Mouse (Mus musculus): ENCODE data around the gene 4931422A03Rik. TPM values are rescaled to one million over a fixed set of nuclear protein-coding genes. Genes with fewer than 3 reads are reported as not detected.

The 4931422A03Rik gene
- polyA plus RNA-seq, 1 experiment = not detected

- H3K4me3 ChIP-seq (ENCODE audit: insufficient read depth, low read depth, low read length) = no peak overlapping the region
- WGBS = 96% methylated on average over 4 of the region's 4 CpGs
- TF ChIP-seq POLR2A (IDR thresholded peaks at IDR 0.05; ENCODE audit: insufficient read depth, low read depth, low read length) = no peak
- no peak for TF ChIP-seq CTCF (IDR thresholded peaks at IDR 0.05; ENCODE audit: insufficient read depth, low read depth, low read length)
- peaks cover 6% of the 10 kb centered on the region for H3K4me1 ChIP-seq (ENCODE audit: control insufficient read depth, insufficient read depth, low read length)
- H3K27ac ChIP-seq (ENCODE audit: insufficient read depth, low read depth, low read length) = no peak overlapping the region
Observed at GRCm38 (mm10) chr2:103926586-103927113, 101.5 kb downstream of the 4931422A03Rik start.

GRCm38 (mm10) chr2:103919488-103919887 is 108.7 kb downstream of the 4931422A03Rik start:
- no peak overlapping the region for H3K4me3 ChIP-seq (ENCODE audit: insufficient read depth, low read depth, low read length)
- no peaks in the 10 kb centered on the region for H3K4me1 ChIP-seq (ENCODE audit: control insufficient read depth, insufficient read depth, low read length)
- WGBS = 92% methylated on average over 6 of the region's 6 CpGs
- no peak overlapping the region for H3K27ac ChIP-seq (ENCODE audit: insufficient read depth, low read depth, low read length)
- no peak for TF ChIP-seq POLR2A (IDR thresholded peaks at IDR 0.05; ENCODE audit: insufficient read depth, low read depth, low read length)
- no peak for TF ChIP-seq CTCF (IDR thresholded peaks at IDR 0.05; ENCODE audit: insufficient read depth, low read depth, low read length)

DNA sequence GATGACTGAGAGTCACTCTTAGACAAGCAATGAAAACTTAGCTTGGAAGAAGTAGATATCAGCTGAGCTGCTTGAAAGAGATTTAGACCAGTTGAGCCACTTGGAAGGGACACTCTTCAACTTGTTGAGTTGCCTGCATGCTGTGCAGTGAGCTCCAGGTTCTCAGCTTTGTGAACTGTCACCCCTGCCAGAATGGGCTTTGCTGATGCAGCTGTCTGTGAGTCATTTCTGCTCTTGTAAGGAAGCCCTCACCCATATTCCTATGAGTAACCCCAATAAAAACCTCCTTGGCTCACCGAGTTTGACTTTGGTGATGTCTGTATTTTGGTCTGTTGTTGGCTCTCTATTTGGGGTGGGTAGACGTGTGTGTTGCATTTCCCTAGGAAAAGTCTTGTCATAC is 109.8 kb downstream of the 4931422A03Rik start:
- no peaks in the 10 kb centered on the region for H3K4me1 ChIP-seq (ENCODE audit: control insufficient read depth, insufficient read depth, low read length)
- no peak overlapping the region for H3K27ac ChIP-seq (ENCODE audit: insufficient read depth, low read depth, low read length)
- WGBS = 59% methylated on average over 2 of the region's 2 CpGs
- H3K4me3 ChIP-seq (ENCODE audit: insufficient read depth, low read depth, low read length) = no peak overlapping the region
- TF ChIP-seq POLR2A (IDR thresholded peaks at IDR 0.05; ENCODE audit: insufficient read depth, low read depth, low read length) = no peak
- no peak for TF ChIP-seq CTCF (IDR thresholded peaks at IDR 0.05; ENCODE audit: insufficient read depth, low read depth, low read length)

DNA sequence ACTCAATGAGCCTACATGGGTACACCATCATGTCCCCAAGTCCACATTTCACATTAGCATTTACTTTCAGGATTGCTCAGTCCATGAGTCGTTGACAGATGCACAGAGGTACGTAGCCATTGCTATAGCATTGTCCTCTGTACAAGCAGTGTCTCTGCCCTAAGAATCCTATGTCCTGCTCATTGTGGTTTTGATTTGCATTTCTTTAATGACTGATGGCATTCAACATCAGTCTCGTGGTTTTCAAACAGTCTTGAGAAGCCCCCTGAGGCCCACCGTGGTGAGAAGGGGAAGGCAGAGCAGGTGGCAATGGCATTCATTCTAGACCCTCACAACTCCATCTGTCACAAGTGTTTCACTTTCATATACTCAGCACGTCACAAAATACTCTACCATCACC is 110.8 kb downstream of the 4931422A03Rik start:
- H3K4me3 ChIP-seq (ENCODE audit: insufficient read depth, low read depth, low read length) = no peak overlapping the region
- 91% methylated on average over 5 of the region's 5 CpGs for WGBS
- no peak for TF ChIP-seq CTCF (IDR thresholded peaks at IDR 0.05; ENCODE audit: insufficient read depth, low read depth, low read length)
- TF ChIP-seq POLR2A (IDR thresholded peaks at IDR 0.05; ENCODE audit: insufficient read depth, low read depth, low read length) = no peak
- no peaks in the 10 kb centered on the region for H3K4me1 ChIP-seq (ENCODE audit: control insufficient read depth, insufficient read depth, low read length)
- H3K27ac ChIP-seq (ENCODE audit: insufficient read depth, low read depth, low read length) = no peak overlapping the region

Other genes starting within 250 kb of the 4931422A03Rik start
- 392 TPM in 1 of 2 replicates, not detected in the other for gene Caprin1, start 230.7 kb downstream of the 4931422A03Rik start, polyA plus RNA-seq (2012; ENCODE audit: insufficient read depth, insufficient read length, low replicate concordance, missing spikeins)
- not detected in 2 replicates for gene Lmo2, start 70.4 kb downstream of the 4931422A03Rik start, polyA plus RNA-seq (2012; ENCODE audit: insufficient read depth, insufficient read length, low replicate concordance, missing spikeins)
- gene Fbxo3, start 640 bp downstream of the 4931422A03Rik start, polyA plus RNA-seq (2012; ENCODE audit: insufficient read depth, insufficient read length, low replicate concordance, missing spikeins) = not detected in 2 replicates
- not detected in 2 replicates for gene Gm10912, start 37.5 kb upstream of the 4931422A03Rik start, polyA plus RNA-seq (2012; ENCODE audit: insufficient read depth, insufficient read length, low replicate concordance, missing spikeins)
- not detected in 2 replicates for gene Gm10799, start 40.2 kb upstream of the 4931422A03Rik start, polyA plus RNA-seq (2012; ENCODE audit: insufficient read depth, insufficient read length, low replicate concordance, missing spikeins)
- not detected in 2 replicates for gene Cd59b, start 41.5 kb upstream of the 4931422A03Rik start, polyA plus RNA-seq (2012; ENCODE audit: insufficient read depth, insufficient read length, low replicate concordance, missing spikeins)
- not detected in 2 replicates for gene Cd59a, start 67.4 kb upstream of the 4931422A03Rik start, polyA plus RNA-seq (2012; ENCODE audit: insufficient read depth, insufficient read length, low replicate concordance, missing spikeins)
- not detected in 2 replicates for gene A930018P22Rik, start 94.4 kb upstream of the 4931422A03Rik start, polyA plus RNA-seq (2012; ENCODE audit: insufficient read depth, insufficient read length, low replicate concordance, missing spikeins)

Measured in olfactory bulb, adult 2 months (tissue).